ENCODE assay signal across 18 mouse cellular contexts in the genomic region with DNA sequence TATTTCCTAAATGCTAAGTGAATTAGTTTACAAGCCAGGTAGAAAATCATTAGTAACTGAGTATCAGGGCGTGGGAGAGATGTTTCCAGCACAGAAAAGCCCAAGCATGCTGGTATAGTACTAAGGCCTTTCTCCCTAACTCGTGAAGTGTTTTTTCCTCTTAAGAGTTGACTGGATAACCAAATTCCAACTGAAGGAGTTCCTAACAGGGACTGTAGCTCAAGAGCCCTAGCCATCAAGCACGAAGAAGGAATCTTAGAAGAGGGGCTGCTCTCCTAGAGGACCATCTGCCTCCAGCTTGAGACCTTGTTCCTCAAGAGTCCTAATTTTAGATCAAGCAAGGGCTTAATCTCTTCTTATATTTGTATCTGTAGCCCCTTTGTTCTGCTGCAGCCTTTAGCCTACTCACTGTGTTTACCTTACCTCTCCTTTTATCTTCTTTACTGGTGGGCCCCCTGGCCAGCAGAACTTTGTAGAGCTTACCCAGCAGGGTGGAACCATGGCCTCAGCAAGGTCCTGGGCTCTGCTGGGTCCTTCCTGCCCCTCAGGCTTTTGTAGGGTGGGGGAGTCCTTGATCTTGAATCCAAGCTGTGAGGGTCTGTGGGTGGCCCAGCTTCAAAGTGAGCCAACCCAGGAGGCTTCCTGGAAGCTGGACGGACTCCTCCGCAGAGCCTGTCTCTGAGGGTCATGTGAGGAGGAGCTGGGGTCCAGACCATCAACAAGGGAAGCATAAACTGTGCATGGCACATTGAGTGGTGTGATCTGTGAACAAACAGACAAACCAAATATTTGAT. TPM values are rescaled to one million over a fixed set of nuclear protein-coding genes. Genes with fewer than 3 reads are reported as not detected.
A peak's percentile ranks its signal among the peaks of the same experiment; 100 is the strongest.
DNase-seq lines count a peak whose midpoint lies in the region; ATAC-seq and TF ChIP-seq lines count a peak whose summit lies in the region.
"Had no signal": no experiment of that assay in that cellular context is flagged by ENCODE, and none has a peak within 500 bp of the region (broad histone marks: within the 10 kb centered on the region; RNA-seq: fewer than 3 reads in every experiment).

No protein-coding gene starts in this region.

- H3K9ac ChIP-seq in kidney, embryonic 14.5 days (ENCODE audit: low read depth, low read length) = no peak overlapping the region
- no peak overlapping the region for H3K9ac ChIP-seq in midbrain, postnatal 0 days (replicated peaks; ENCODE audit: low read length, poor library complexity, severe bottlenecking)
- H3K9ac ChIP-seq in limb, embryonic 13.5 days = no peak overlapping the region

- ATAC-seq in kidney, embryonic 14.5 days (ENCODE audit: low FRiP score, low TSS enrichment) = 0 out of 2 replicates have a peak, but pooled peaks have one; percentile 49
- no peak for ATAC-seq in midbrain, postnatal 0 days (ENCODE audit: low FRiP score)
- ATAC-seq in limb, embryonic 13.5 days (ENCODE audit: low FRiP score, low read depth) = no peak
- ATAC-seq: CD4-positive, CD25-positive, alpha-beta regulatory T cell, adult 4 months; Patski had no signal

- H3K4me3 ChIP-seq in kidney, embryonic 14.5 days (ENCODE audit: low read length) = no peak overlapping the region
- H3K4me3 ChIP-seq in midbrain, embryonic 10.5 days = no peak overlapping the region
- H3K4me3 ChIP-seq in midbrain, postnatal 0 days (ENCODE audit: low read depth, low read length) = no peak overlapping the region
- H3K4me3 ChIP-seq in limb, embryonic 13.5 days = no peak overlapping the region
- H3K4me3 ChIP-seq: myocyte had no signal

- intact Hi-C loops in gastrocnemius, postnatal 14 days (cut with DNase I; ENCODE audit: low total_unique reads) = no loop called here

- TF ChIP-seq CTCF in midbrain, postnatal 0 days (IDR thresholded peaks at IDR 0.05) = no peak

- no peak for DNase-seq in kidney, postnatal 10 days
- DNase-seq in midbrain, embryonic 10.5 days (ENCODE audit: low spot score) = no peak
- no peak for DNase-seq in midbrain, postnatal 0 days (ENCODE audit: low spot score)
- DNase-seq in urinary bladder, adult 2 months (ENCODE audit: low spot score) = no peak
- no peak for DNase-seq in gastrocnemius, postnatal 14 days
- DNase-seq: cerebellum, adult 18-20 months; gastrocnemius, postnatal 36 days; lung, postnatal 14 days had no signal

- H3K27ac ChIP-seq in kidney, embryonic 14.5 days (ENCODE audit: low read depth, low read length) = 0 out of 2 replicates have a peak overlapping the region, but pooled peaks have one; percentile 3
- H3K27ac ChIP-seq in midbrain, embryonic 10.5 days (replicated peaks) = peak overlapping the region; percentile 70
- no peak overlapping the region for H3K27ac ChIP-seq in midbrain, postnatal 0 days (ENCODE audit: low read depth, low read length)
- H3K27ac ChIP-seq in limb, embryonic 13.5 days = peak overlapping the region; percentile 33; the same call in 1 of the 2 replicates

- WGBS in kidney, embryonic 14.5 days = 41% methylated on average over 5 of the region's 5 CpGs
- WGBS in midbrain, embryonic 10.5 days = 32% methylated on average over 5 of the region's 5 CpGs
- WGBS in midbrain, postnatal 0 days = 39% methylated on average over 5 of the region's 5 CpGs
- 41% methylated on average over 5 of the region's 5 CpGs for WGBS in limb, embryonic 13.5 days

- no peaks in the 10 kb centered on the region for H3K36me3 ChIP-seq in kidney, embryonic 14.5 days (ENCODE audit: control insufficient read depth, insufficient read depth, low read length)
- H3K36me3 ChIP-seq in midbrain, embryonic 10.5 days = no peaks in the 10 kb centered on the region
- H3K36me3 ChIP-seq in midbrain, postnatal 0 days (ENCODE audit: insufficient read depth, low read length) = no peaks in the 10 kb centered on the region
- no peaks in the 10 kb centered on the region for H3K36me3 ChIP-seq in limb, embryonic 13.5 days

- peaks cover 14% of the 10 kb centered on the region; the same call in 1 of the 2 replicates for H3K4me1 ChIP-seq in kidney, embryonic 14.5 days (ENCODE audit: control insufficient read depth, insufficient read depth, low read length)
- H3K4me1 ChIP-seq in midbrain, embryonic 10.5 days = peaks cover 60% of the 10 kb centered on the region
- no peaks in the 10 kb centered on the region for H3K4me1 ChIP-seq in midbrain, postnatal 0 days (ENCODE audit: insufficient read depth, low read length)
- peaks cover 41% of the 10 kb centered on the region for H3K4me1 ChIP-seq in limb, embryonic 13.5 days

- no peaks in the 10 kb centered on the region for H3K9me3 ChIP-seq in kidney, embryonic 14.5 days (ENCODE audit: control insufficient read depth, low read length)
- no peaks in the 10 kb centered on the region for H3K9me3 ChIP-seq in midbrain, embryonic 10.5 days (replicated peaks)
- H3K9me3 ChIP-seq in midbrain, postnatal 0 days (ENCODE audit: low read length) = no peaks in the 10 kb centered on the region
- H3K9me3 ChIP-seq in limb, embryonic 13.5 days = no peaks in the 10 kb centered on the region

- H3K27me3 ChIP-seq in kidney, embryonic 14.5 days (ENCODE audit: control insufficient read depth, insufficient read depth, low read length) = no peaks in the 10 kb centered on the region
- no peaks in the 10 kb centered on the region for H3K27me3 ChIP-seq in midbrain, embryonic 10.5 days (ENCODE audit: low read depth, poor library complexity, severe bottlenecking)
- H3K27me3 ChIP-seq in midbrain, postnatal 0 days (ENCODE audit: insufficient read depth, low read length) = no peaks in the 10 kb centered on the region
- H3K27me3 ChIP-seq in limb, embryonic 13.5 days = no peaks in the 10 kb centered on the region
- H3K27me3 ChIP-seq: Patski had no signal

- no peak overlapping the region for H3K4me2 ChIP-seq in kidney, embryonic 14.5 days (replicated peaks; ENCODE audit: low read depth, low read length)
- H3K4me2 ChIP-seq in midbrain, postnatal 0 days (ENCODE audit: low read depth, low read length, poor library complexity, severe bottlenecking) = no peak overlapping the region
- no peak overlapping the region for H3K4me2 ChIP-seq in limb, embryonic 13.5 days (replicated peaks)
- H3K4me2 ChIP-seq: midbrain, embryonic 11.5 days had no signal

RNA-seq across cellular contexts. Expression of gene Zdhhc19, which starts 42.0 kb away (rescaled TPM):
- not detected in 2 replicates for polyA plus RNA-seq in kidney, embryonic 14.5 days (2014; fragmentation: Nextera tagmentation; extraction: Ambion mirVana)
- not detected in 2 replicates for polyA plus RNA-seq in midbrain, embryonic 10.5 days (2016; fragmentation: Nextera tagmentation; extraction: Ambion mirVana)
- total RNA-seq in midbrain, postnatal 0 days (2014; rRNA removed) = not detected in 2 replicates
- 0.19 and 0.25 TPM in 2 replicates for polyA plus RNA-seq in midbrain, postnatal 0 days (2015; fragmentation: Nextera tagmentation; extraction: Ambion mirVana)
- not detected in 2 replicates for polyA plus RNA-seq in limb, embryonic 13.5 days (2015; fragmentation: Nextera tagmentation; extraction: Ambion mirVana)
- not detected in 2 replicates for polyA plus RNA-seq in urinary bladder, adult 2 months (2012; rRNA removed)
- not detected for total RNA-seq in gastrocnemius, postnatal 14 days (2021)
- total RNA-seq: gastrocnemius, postnatal 36 days; layer of hippocampus, adult 18-20 months; left cerebral cortex, adult 8-10 months had no signal
- polyA plus RNA-seq: CD4-positive, CD25-positive, alpha-beta regulatory T cell, adult 4 months; heart, embryonic 14.5 days; midbrain, embryonic 11.5 days; myocyte; Patski; thymus, postnatal 0 days had no signal

RNA-seq across cellular contexts. Expression of gene Slc51a, which starts 50.4 kb away (rescaled TPM):
- 0.33 and 0.49 TPM in 2 replicates for polyA plus RNA-seq in kidney, embryonic 14.5 days (2014; fragmentation: Nextera tagmentation; extraction: Ambion mirVana)
- polyA plus RNA-seq in midbrain, embryonic 10.5 days (2016; fragmentation: Nextera tagmentation; extraction: Ambion mirVana) = 0.16 and 0.35 TPM in 2 replicates
- total RNA-seq in midbrain, postnatal 0 days (2014; rRNA removed) = not detected in 2 replicates
- 0.14 TPM in 1 of 2 replicates, not detected in the other for polyA plus RNA-seq in midbrain, postnatal 0 days (2015; fragmentation: Nextera tagmentation; extraction: Ambion mirVana)
- polyA plus RNA-seq in limb, embryonic 13.5 days (2015; fragmentation: Nextera tagmentation; extraction: Ambion mirVana) = 0.46 and 0.56 TPM in 2 replicates
- 0.04 TPM in 1 of 2 replicates, not detected in the other for polyA plus RNA-seq in urinary bladder, adult 2 months (2012; rRNA removed)
- total RNA-seq in gastrocnemius, postnatal 14 days (2021) = not detected
- total RNA-seq: gastrocnemius, postnatal 36 days; layer of hippocampus, adult 18-20 months; left cerebral cortex, adult 8-10 months had no signal
- polyA plus RNA-seq: CD4-positive, CD25-positive, alpha-beta regulatory T cell, adult 4 months had no signal
